Comparison of ENCODE assay signal across 9 mouse cellular contexts in the genomic region with DNA sequence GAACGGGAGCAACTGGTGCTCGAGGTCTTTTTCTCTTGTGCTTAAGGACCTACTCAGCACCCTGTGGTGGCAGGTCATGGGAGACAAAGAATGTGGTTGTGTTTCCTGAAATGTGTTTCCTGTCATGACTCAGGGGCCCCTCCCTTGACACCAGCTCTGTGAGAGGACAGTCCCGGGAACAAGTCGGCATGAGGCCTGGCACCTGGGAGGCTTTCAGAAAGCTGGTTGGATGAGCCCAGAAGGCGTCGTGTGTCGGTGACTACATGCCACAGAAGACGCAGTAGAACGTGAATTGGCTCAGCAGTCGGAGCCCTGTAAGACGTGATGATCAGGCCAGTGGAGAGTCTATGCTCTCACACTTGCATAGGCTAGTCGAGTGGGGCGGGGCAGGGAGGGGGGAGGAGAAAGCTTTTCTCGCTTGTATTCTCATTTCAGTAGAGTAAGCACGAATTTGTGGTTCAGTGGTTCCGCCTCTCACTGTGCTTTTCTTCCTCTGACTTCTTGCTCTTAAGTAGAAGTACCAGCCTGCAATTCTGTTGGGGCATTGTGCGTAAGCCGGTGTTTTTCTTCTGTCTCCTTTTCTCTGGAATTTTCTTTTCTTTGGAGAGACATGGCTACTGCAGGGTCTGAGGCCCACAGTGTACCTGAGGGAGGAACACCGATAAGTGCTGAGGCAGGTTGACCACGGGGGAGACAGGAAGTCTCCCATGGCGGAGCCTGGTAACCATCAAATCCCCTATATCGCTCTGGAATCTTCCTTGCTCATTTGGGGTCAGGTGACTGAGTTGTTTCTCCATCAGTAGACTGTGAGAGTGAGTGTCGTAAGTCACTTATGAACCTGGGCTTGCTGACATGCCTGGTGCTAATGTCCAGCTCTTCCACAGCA.
A peak's percentile ranks its signal among the peaks of the same experiment; 100 is the strongest.
DNase-seq lines count a peak whose midpoint lies in the region; ATAC-seq and TF ChIP-seq lines count a peak whose summit lies in the region.
"Had no signal": no experiment of that assay in that cellular context is flagged by ENCODE, and none has a peak within 500 bp of the region (broad histone marks: within the 10 kb centered on the region; RNA-seq: fewer than 3 reads in every experiment).

No protein-coding gene starts in this region.

- no peak overlapping the region for H3K4me3 ChIP-seq in MEL (ENCODE audit: control insufficient read depth in 1 of 2, insufficient read depth in 1 of 2, low read depth in 2 of 2, low read length in 2 of 2)
- no peak overlapping the region for H3K4me3 ChIP-seq in liver, embryonic 13.5 days (replicated peaks)
- no peak overlapping the region for H3K4me3 ChIP-seq in hindbrain, embryonic 13.5 days
- H3K4me3 ChIP-seq: forebrain, embryonic 12.5 days had no signal

- no peak for TF ChIP-seq EP300 in MEL (IDR thresholded peaks at IDR 0.05; ENCODE audit: low read depth in 1 of 2, low read length in 2 of 2)

- no peak for TF ChIP-seq POLR2A in MEL (IDR thresholded peaks at IDR 0.05; ENCODE audit: control insufficient read depth in 1 of 2, insufficient read depth in 1 of 2, low read depth in 1 of 2, low read length in 2 of 2, poor library complexity in 1 of 2)

- H3K27ac ChIP-seq in MEL (ENCODE audit: control insufficient read depth, low read depth, low read length), result no peak overlapping the region
- H3K27ac ChIP-seq in liver, embryonic 13.5 days, result no peak overlapping the region; the same call in 1 of the 2 replicates
- no peak overlapping the region for H3K27ac ChIP-seq in hindbrain, embryonic 13.5 days
- H3K27ac ChIP-seq: forebrain, embryonic 12.5 days had no signal

- H3K4me1 ChIP-seq in MEL (ENCODE audit: control insufficient read depth in 1 of 2, insufficient read depth in 2 of 2, low read length in 2 of 2), result peaks cover 0 to 14% of the 10 kb centered on the region in 2 experiments; a peak in 1 of 4 replicates
- peaks cover 14% of the 10 kb centered on the region for H3K4me1 ChIP-seq in liver, embryonic 13.5 days (replicated peaks)
- H3K4me1 ChIP-seq in hindbrain, embryonic 13.5 days (replicated peaks), result no peaks in the 10 kb centered on the region
- H3K4me1 ChIP-seq: forebrain, embryonic 12.5 days had no signal

- WGBS in liver, embryonic 13.5 days (ENCODE audit: insufficient replicate concordance), result 17% methylated on average over 23 of the region's 23 CpGs
- 87% methylated on average over 23 of the region's 23 CpGs for WGBS in hindbrain, embryonic 13.5 days

- H3K9me3 ChIP-seq in MEL (replicated peaks; ENCODE audit: insufficient read depth, low read length), result no peaks in the 10 kb centered on the region
- no peaks in the 10 kb centered on the region for H3K9me3 ChIP-seq in liver, embryonic 13.5 days (replicated peaks)
- H3K9me3 ChIP-seq in hindbrain, embryonic 13.5 days, result no peaks in the 10 kb centered on the region
- H3K9me3 ChIP-seq: forebrain, embryonic 12.5 days had no signal

- no peaks in the 10 kb centered on the region for H3K79me2 ChIP-seq in MEL (ENCODE audit: control insufficient read depth, insufficient read depth, low read length, poor library complexity)

- TF ChIP-seq CTCF in MEL (IDR thresholded peaks at IDR 0.05 in 2 of 3, conservative IDR thresholded peaks at IDR 0.05 in 1 of 3; ENCODE audit: control insufficient read depth in 1 of 3, insufficient read depth in 1 of 3, low read depth in 2 of 3, low read length in 3 of 3, poor library complexity in 1 of 3, severe bottlenecking in 1 of 3), result no peak

- intact Hi-C loops in heart, postnatal 25 days (cut with DNase I), result no loop called here

- ATAC-seq in liver, embryonic 13.5 days (ENCODE audit: low read depth), result peak; percentile 71
- no peak for ATAC-seq in hindbrain, embryonic 13.5 days (ENCODE audit: low FRiP score)

- H3K4me2 ChIP-seq in liver, embryonic 13.5 days, result peak overlapping the region; percentile 29
- H3K4me2 ChIP-seq in hindbrain, embryonic 13.5 days, result no peak overlapping the region
- H3K4me2 ChIP-seq: forebrain, embryonic 12.5 days had no signal

- no peaks in the 10 kb centered on the region for H3K36me3 ChIP-seq in MEL (ENCODE audit: control insufficient read depth in 1 of 2, insufficient read depth in 2 of 2, low read length in 2 of 2)
- H3K36me3 ChIP-seq in liver, embryonic 13.5 days, result no peaks in the 10 kb centered on the region
- no peaks in the 10 kb centered on the region for H3K36me3 ChIP-seq in splenic B cell, adult 2 months (ENCODE audit: control insufficient read depth, insufficient read depth, low read length, poor library complexity, severe bottlenecking)
- H3K36me3 ChIP-seq in hindbrain, embryonic 13.5 days, result no peaks in the 10 kb centered on the region
- H3K36me3 ChIP-seq: forebrain, embryonic 12.5 days had no signal

- no peak for TF ChIP-seq RAD21 in MEL (IDR thresholded peaks at IDR 0.05; ENCODE audit: low read depth, low read length)

- no peaks in the 10 kb centered on the region for H3K27me3 ChIP-seq in MEL (ENCODE audit: control insufficient read depth in 1 of 2, insufficient read depth in 2 of 2, low read length in 2 of 2)
- no peaks in the 10 kb centered on the region for H3K27me3 ChIP-seq in liver, embryonic 13.5 days
- no peaks in the 10 kb centered on the region for H3K27me3 ChIP-seq in splenic B cell, adult 2 months (ENCODE audit: control insufficient read depth, insufficient read depth, low read length, poor library complexity, severe bottlenecking)
- H3K27me3 ChIP-seq in hindbrain, embryonic 13.5 days, result no peaks in the 10 kb centered on the region
- H3K27me3 ChIP-seq: forebrain, embryonic 12.5 days had no signal

- peak; percentile 96 for DNase-seq in heart, adult 11 months
- DNase-seq in heart, postnatal 25 days (ENCODE audit: low spot score), result no peak
- peak; percentile 54 for DNase-seq in MEL (ENCODE audit: low read depth, low spot score)
- DNase-seq in liver, embryonic 13.5 days, result peak; percentile 12
- peak; percentile 81 for DNase-seq in splenic B cell, adult 2 months (ENCODE audit: low read depth, low spot score)
- no peak for DNase-seq in ovary, postnatal 10 days (ENCODE audit: low spot score)
- no peak for DNase-seq in layer of hippocampus, adult 18-20 months (ENCODE audit: low spot score in 2 of 2)

- no peak overlapping the region; the same call in 1 of the 2 replicates for H3K9ac ChIP-seq in MEL (ENCODE audit: control insufficient read depth, low read depth, low read length, poor library complexity, severe bottlenecking)
- no peak overlapping the region for H3K9ac ChIP-seq in liver, embryonic 13.5 days
- no peak overlapping the region for H3K9ac ChIP-seq in hindbrain, embryonic 13.5 days
- H3K9ac ChIP-seq: forebrain, embryonic 12.5 days had no signal

TF ChIP-seq in MEL, 35 proteins besides CTCF, POLR2A, EP300 and RAD21:
- no peak for TF ChIP-seq POLR2AphosphoS2 (IDR thresholded peaks at IDR 0.05; ENCODE audit: low read length)
- TF ChIP-seq ZMIZ1 (IDR thresholded peaks at IDR 0.05; ENCODE audit: low read depth, low read length), result no peak
- TF ChIP-seq MAX (IDR thresholded peaks at IDR 0.05; ENCODE audit: low read length), result 0 out of 2 replicates have a peak, but pooled peaks have one; percentile 24
- TF ChIP-seq MAZ (IDR thresholded peaks at IDR 0.05; ENCODE audit: low read depth, low read length), result no peak
- no peak for TF ChIP-seq SMC3 (IDR thresholded peaks at IDR 0.05; ENCODE audit: low read depth, low read length)

Comparison
In these comparisons a context has a peak if more than half of its experiments do, and no peak if none do; other contexts are left out.
1. DNase-seq: peak in heart, adult 11 months (single experiment), MEL (single experiment), liver, embryonic 13.5 days (single experiment) and splenic B cell, adult 2 months (single experiment); none in heart, postnatal 25 days (single experiment), ovary, postnatal 10 days (single experiment) and layer of hippocampus, adult 18-20 months (0 of 2).